Mouse (Mus musculus): ENCODE measurements at regions not wholly inside any gene's neighbourhood (a gene's known extent, or its start where the extent isn't known, plus 50 kb on each side); places are given as distances from the start of the nearest gene placed in this dataset.

GRCm38 (mm10) chr8:8258231-8258638 is 402.8 kb downstream of the Efnb2 start:
- no peak for TF ChIP-seq CTCF (conservative IDR thresholded peaks at IDR 0.05; ENCODE audit: low read length)
- TF ChIP-seq NANOG (IDR thresholded peaks at IDR 0.05; ENCODE audit: borderline replicate concordance, low read length) = peak; percentile 4; the same call in 1 of the 2 replicates

Measured in E14TG2a.4 (cell line).